Mouse (Mus musculus): ENCODE measurements around the gene Ints6l. TPM values are rescaled to one million over a fixed set of nuclear protein-coding genes. Genes with fewer than 3 reads are reported as not detected.

Gene Ints6l
- total and polyA plus RNA-seq, 3 experiments = 9.8 to 124 (median 56.1) TPM

- Histone ChIP-seq H3K27ac (ENCODE audit: control insufficient read depth, low read depth, low read length) (no peak overlapping the region), H3K9ac (ENCODE audit: control insufficient read depth, low read depth, low read length, poor library complexity, severe bottlenecking) (no peak overlapping the region), H3K36me3 (ENCODE audit: control insufficient read depth in 1 of 2, insufficient read depth in 2 of 2, low read length in 2 of 2) (no peaks in the 10 kb centered on the region), H3K9me3 (replicated peaks; ENCODE audit: insufficient read depth, low read length) (no peaks in the 10 kb centered on the region), H3K4me3 (ENCODE audit: control insufficient read depth in 1 of 2, insufficient read depth in 1 of 2, low read depth in 2 of 2, low read length in 2 of 2) (no peak overlapping the region), H3K79me2 (ENCODE audit: control insufficient read depth, insufficient read depth, low read length, poor library complexity) (no peaks in the 10 kb centered on the region), H3K27me3 (ENCODE audit: control insufficient read depth in 1 of 2, insufficient read depth in 2 of 2, low read length in 2 of 2) (no peaks in the 10 kb centered on the region), H3K4me1 (ENCODE audit: control insufficient read depth in 1 of 2, insufficient read depth in 2 of 2, low read length in 2 of 2) (no peaks in the 10 kb centered on the region)
- DNase-seq (ENCODE audit: low read depth, low spot score) = no peak
- TF ChIP-seq MEF2A (IDR thresholded peaks at IDR 0.05; ENCODE audit: extremely low read depth, insufficient replicate concordance, low read depth, low read length, poor library complexity, severe bottlenecking) = no peak
- TF ChIP-seq E2F4 (IDR thresholded peaks at IDR 0.05; ENCODE audit: borderline replicate concordance, low read depth, low read length) = no peak
- TF ChIP-seq ZNF384 (IDR thresholded peaks at IDR 0.05; ENCODE audit: low read depth, low read length) = no peak
- TF ChIP-seq EP300 (IDR thresholded peaks at IDR 0.05; ENCODE audit: low read depth in 1 of 2, low read length in 2 of 2) = no peak; a peak in 1 of 4 replicates
- no peak for TF ChIP-seq MYC (IDR thresholded peaks at IDR 0.05; ENCODE audit: low read depth, low read length)
- TF ChIP-seq ETS1 (IDR thresholded peaks at IDR 0.05; ENCODE audit: low read depth, low read length) = no peak
- TF ChIP-seq SMC3 (IDR thresholded peaks at IDR 0.05; ENCODE audit: low read depth, low read length) = no peak
- no peak for TF ChIP-seq BHLHE40 (IDR thresholded peaks at IDR 0.05; ENCODE audit: borderline replicate concordance, low read depth, low read length)
- TF ChIP-seq ELF1 (IDR thresholded peaks at IDR 0.05; ENCODE audit: low read depth, low read length) = no peak
These were observed 49.2 kb upstream of the Ints6l start for GRCm38 (mm10) chrX:56405482-56405881.

- Histone ChIP-seq H3K27me3 (ENCODE audit: control insufficient read depth in 1 of 2, insufficient read depth in 2 of 2, low read length in 2 of 2) (no peaks in the 10 kb centered on the region), H3K27ac (ENCODE audit: control insufficient read depth, low read depth, low read length) (no peak overlapping the region), H3K79me2 (ENCODE audit: control insufficient read depth, insufficient read depth, low read length, poor library complexity) (no peaks in the 10 kb centered on the region), H3K9me3 (replicated peaks; ENCODE audit: insufficient read depth, low read length) (no peaks in the 10 kb centered on the region), H3K36me3 (ENCODE audit: control insufficient read depth in 1 of 2, insufficient read depth in 2 of 2, low read length in 2 of 2) (no peaks in the 10 kb centered on the region), H3K9ac (ENCODE audit: control insufficient read depth, low read depth, low read length, poor library complexity, severe bottlenecking) (no peak overlapping the region), H3K4me3 (ENCODE audit: control insufficient read depth in 1 of 2, insufficient read depth in 1 of 2, low read depth in 2 of 2, low read length in 2 of 2) (no peak overlapping the region), H3K4me1 (ENCODE audit: control insufficient read depth in 1 of 2, insufficient read depth in 2 of 2, low read length in 2 of 2) (no peaks in the 10 kb centered on the region)
- no peak for TF ChIP-seq CTCF (IDR thresholded peaks at IDR 0.05 in 2 of 3, conservative IDR thresholded peaks at IDR 0.05 in 1 of 3; ENCODE audit: control insufficient read depth in 1 of 3, insufficient read depth in 1 of 3, low read depth in 2 of 3, low read length in 3 of 3, poor library complexity in 1 of 3, severe bottlenecking in 1 of 3)
- TF ChIP-seq ETS1 (IDR thresholded peaks at IDR 0.05; ENCODE audit: low read depth, low read length) = no peak
- no peak for TF ChIP-seq CHD2 (IDR thresholded peaks at IDR 0.05; ENCODE audit: low read length)
- no peak for TF ChIP-seq MAX (IDR thresholded peaks at IDR 0.05; ENCODE audit: low read length)
- no peak for TF ChIP-seq KAT2A (conservative IDR thresholded peaks at IDR 0.05; ENCODE audit: low read depth, low read length)
- TF ChIP-seq USF1 (IDR thresholded peaks at IDR 0.05; ENCODE audit: low read depth, low read length) = no peak
- no peak for TF ChIP-seq NELFE (IDR thresholded peaks at IDR 0.05; ENCODE audit: low read depth, low read length)
- TF ChIP-seq EP300 (IDR thresholded peaks at IDR 0.05; ENCODE audit: low read depth in 1 of 2, low read length in 2 of 2) = no peak
- no peak for TF ChIP-seq MYB (IDR thresholded peaks at IDR 0.05; ENCODE audit: low read depth, low read length)
- TF ChIP-seq POLR2A (IDR thresholded peaks at IDR 0.05; ENCODE audit: control insufficient read depth in 1 of 2, insufficient read depth in 1 of 2, low read depth in 1 of 2, low read length in 2 of 2, poor library complexity in 1 of 2) = no peak
- TF ChIP-seq ZC3H11A (IDR thresholded peaks at IDR 0.05; ENCODE audit: low read depth, low read length) = no peak
- DNase-seq (ENCODE audit: low read depth, low spot score) = no peak
These were observed 48.5 kb upstream of the Ints6l start for GRCm38 (mm10) chrX:56406128-56406527.
